Mouse (Mus musculus) cerebellum, adult 2 months (tissue): ENCODE data around the gene Armc3.

Experiments used
- CTCF ChIP-seq: fragments of 200-500 bp; IDR thresholded peaks from 2 replicates; pipeline ENCODE4 v1.5.1; 2011; ENCODE audit warnings: low read depth, mild to moderate bottlenecking, control low read depth, low read length, moderate library complexity, borderline replicate concordance; ENCODE audit not compliant: insufficient read depth
- POLR2A ChIP-seq: fragments of 200-500 bp; IDR thresholded peaks from 2 replicates; pipeline ENCODE4 v1.6.1; 2011; ENCODE audit warnings: low read length, control low read depth, borderline replicate concordance; ENCODE audit not compliant: insufficient read depth

- no peak for TF ChIP-seq CTCF
- no peak for TF ChIP-seq POLR2A
Measured at GRCm38 (mm10) chr2:19257255-19257654, 58.2 kb downstream of the Armc3 start.
